Mouse (Mus musculus) MEL (cell line): ENCODE measurements at regions not wholly inside any gene's neighbourhood (a gene's known extent, or its start where the extent isn't known, plus 50 kb on each side); places are given as distances from the start of the nearest gene placed in this dataset.

Source experiments
- DNase-seq: peaks from one replicate; pipeline ENCODE4 v3.0.0; 2011; ENCODE audit warnings: low read depth, low spot score
- H3K27ac ChIP-seq: 2 replicates; pipeline ENCODE4 v1.5.1; 2012; ENCODE audit warnings: low read depth, mild to moderate bottlenecking, control low read depth, low read length, moderate library complexity; ENCODE audit not compliant: control insufficient read depth
- H3K27me3 ChIP-seq, 2 experiments: fragments of 150-350 bp in 1 of 2; sonication (generic) in 1 of 2; 2 replicates each; pipeline ENCODE4 v1.6.1; 2012; ENCODE audit warnings: low read length in 2 of 2, mild to moderate bottlenecking in 2 of 2, improper control_type of control experiment in 1 of 2, moderate library complexity in 1 of 2; ENCODE audit not compliant: insufficient read depth in 2 of 2, control insufficient read depth in 1 of 2
- H3K36me3 ChIP-seq, 2 experiments: 2 replicates each; pipeline ENCODE4 v1.6.1; 2012 to 2014; ENCODE audit warnings: low read length in 2 of 2, improper control_type of control experiment in 1 of 2, inconsistent platforms in 1 of 2, mild to moderate bottlenecking in 1 of 2; ENCODE audit not compliant: insufficient read depth in 2 of 2, control insufficient read depth in 1 of 2
- H3K4me1 ChIP-seq, 2 experiments: fragments of 150-350 bp in 1 of 2; sonication (generic) in 1 of 2; 2 replicates each; pipeline ENCODE4 v1.6.1; 2012; ENCODE audit warnings: low read length in 2 of 2, improper control_type of control experiment in 1 of 2, mild to moderate bottlenecking in 1 of 2; ENCODE audit not compliant: insufficient read depth in 2 of 2, control insufficient read depth in 1 of 2
- H3K4me3 ChIP-seq, 2 experiments: fragments of 150-350 bp in 1 of 2; sonication (generic) in 1 of 2; 2 replicates each; pipeline ENCODE4 v1.5.1; 2012; ENCODE audit warnings: low read depth in 2 of 2, low read length in 2 of 2, mild to moderate bottlenecking in 2 of 2, moderate library complexity in 2 of 2, control low read depth in 1 of 2, improper control_type of control experiment in 1 of 2; ENCODE audit not compliant: control insufficient read depth in 1 of 2, insufficient read depth in 1 of 2
- H3K79me2 ChIP-seq: 2 replicates; pipeline ENCODE4 v1.6.1; 2012; ENCODE audit warnings: mild to moderate bottlenecking, low read length, moderate library complexity; ENCODE audit not compliant: control insufficient read depth, poor library complexity, insufficient read depth
- H3K9ac ChIP-seq: 2 replicates; pipeline ENCODE4 v1.6.1; 2012; ENCODE audit warnings: low read depth, mild to moderate bottlenecking, control low read depth, low read length, moderate library complexity; ENCODE audit not compliant: control insufficient read depth, poor library complexity, severe bottlenecking
- H3K9me3 ChIP-seq: fragments of 150-350 bp; sonication (generic); replicated peaks from 2 replicates; pipeline ENCODE4 v1.6.1; 2012; ENCODE audit warnings: mild to moderate bottlenecking, low read length, improper control_type of control experiment, moderate library complexity; ENCODE audit not compliant: insufficient read depth
- CTCF ChIP-seq, 3 experiments: IDR thresholded peaks in 2 of 3; conservative IDR thresholded peaks in 1 of 3; 2 replicates each; pipeline ENCODE4 v1.5.1; 2011 to 2012; ENCODE audit warnings: low read length in 3 of 3, low read depth in 2 of 3, mild to moderate bottlenecking in 2 of 3, improper control_type of control experiment in 1 of 3, inconsistent platforms in 1 of 3, mixed read lengths in 1 of 3, moderate library complexity in 1 of 3; ENCODE audit not compliant: control insufficient read depth in 1 of 3, insufficient read depth in 1 of 3, poor library complexity in 1 of 3, severe bottlenecking in 1 of 3
- E2F4 ChIP-seq: IDR thresholded peaks from 2 replicates; pipeline ENCODE4 v1.6.1; 2011; ENCODE audit warnings: low read depth, low read length, improper control_type of control experiment, borderline replicate concordance
- EP300 ChIP-seq, 2 experiments: IDR thresholded peaks; 2 replicates each; pipeline ENCODE4 v1.6.1; 2011; ENCODE audit warnings: improper control_type of control experiment in 2 of 2, low read length in 2 of 2, low read depth in 1 of 2, mild to moderate bottlenecking in 1 of 2
- ETS1 ChIP-seq: IDR thresholded peaks from 2 replicates; pipeline ENCODE4 v1.6.1; 2012; ENCODE audit warnings: low read depth, mild to moderate bottlenecking, inconsistent platforms, low read length, improper control_type of control experiment, moderate library complexity
- GABPA ChIP-seq: IDR thresholded peaks from 2 replicates; pipeline ENCODE4 v1.6.1; 2012; ENCODE audit warnings: low read depth, mild to moderate bottlenecking, inconsistent platforms, low read length, improper control_type of control experiment, moderate library complexity
- GATA1 ChIP-seq: IDR thresholded peaks from 2 replicates; pipeline ENCODE4 v1.6.1; 2011; ENCODE audit warnings: low read depth, low read length, improper control_type of control experiment
- MAFK ChIP-seq: IDR thresholded peaks from 2 replicates; pipeline ENCODE4 v1.6.1; 2011; ENCODE audit warnings: low read depth, mild to moderate bottlenecking, low read length, improper control_type of control experiment, borderline replicate concordance
- MAX ChIP-seq: IDR thresholded peaks from 2 replicates; pipeline ENCODE4 v1.6.1; 2011; ENCODE audit warnings: low read length, improper control_type of control experiment
- MAZ ChIP-seq: IDR thresholded peaks from 2 replicates; pipeline ENCODE4 v1.6.1; 2012; ENCODE audit warnings: low read depth, mild to moderate bottlenecking, inconsistent platforms, low read length, improper control_type of control experiment
- MYB ChIP-seq: IDR thresholded peaks from 2 replicates; pipeline ENCODE4 v1.6.1; 2011; ENCODE audit warnings: mild to moderate bottlenecking, low read depth, low read length, improper control_type of control experiment
- NRF1 ChIP-seq: IDR thresholded peaks from 2 replicates; pipeline ENCODE4 v1.6.1; 2014; ENCODE audit warnings: low read depth, mild to moderate bottlenecking, inconsistent platforms, low read length, improper control_type of control experiment, moderate library complexity; ENCODE audit not compliant: poor library complexity, insufficient read depth, severe bottlenecking
- POLR2A ChIP-seq, 2 experiments: IDR thresholded peaks; 2 replicates each; pipeline ENCODE4 v1.6.1; 2011 to 2012; ENCODE audit warnings: low read length in 2 of 2, mild to moderate bottlenecking in 2 of 2, control low read depth in 1 of 2, improper control_type of control experiment in 1 of 2, low read depth in 1 of 2, moderate library complexity in 1 of 2; ENCODE audit not compliant: control insufficient read depth in 1 of 2, insufficient read depth in 1 of 2, poor library complexity in 1 of 2
- POLR2AphosphoS5 ChIP-seq: IDR thresholded peaks from 2 replicates; pipeline ENCODE4 v1.6.1; 2012; ENCODE audit warnings: low read depth, borderline replicate concordance, mild to moderate bottlenecking, inconsistent platforms, low read length, moderate library complexity, mixed read lengths
- RAD21 ChIP-seq: IDR thresholded peaks from 2 replicates; pipeline ENCODE4 v1.6.1; 2011; ENCODE audit warnings: mild to moderate bottlenecking, low read depth, low read length, improper control_type of control experiment
- RCOR1 ChIP-seq: IDR thresholded peaks from 2 replicates; pipeline ENCODE4 v1.6.1; 2012; ENCODE audit warnings: low read depth, mild to moderate bottlenecking, inconsistent platforms, low read length, improper control_type of control experiment
- SIN3A ChIP-seq: IDR thresholded peaks from 2 replicates; pipeline ENCODE4 v1.6.1; 2012; ENCODE audit warnings: low read length, improper control_type of control experiment, inconsistent platforms
- TAL1 ChIP-seq: IDR thresholded peaks from 2 replicates; pipeline ENCODE4 v1.6.1; 2012; ENCODE audit warnings: mild to moderate bottlenecking, inconsistent platforms, low read length, moderate library complexity, mixed read lengths
- TBP ChIP-seq: IDR thresholded peaks from 2 replicates; pipeline ENCODE4 v1.8.0; 2011; ENCODE audit warnings: low read depth, low read length, improper control_type of control experiment
- USF1 ChIP-seq: IDR thresholded peaks from 2 replicates; pipeline ENCODE4 v1.6.1; 2014; ENCODE audit warnings: low read depth, mild to moderate bottlenecking, inconsistent platforms, low read length, improper control_type of control experiment, moderate library complexity
- ZC3H11A ChIP-seq: IDR thresholded peaks from 2 replicates; pipeline ENCODE4 v1.6.1; 2012; ENCODE audit warnings: low read depth, mild to moderate bottlenecking, inconsistent platforms, low read length, improper control_type of control experiment
- ZKSCAN1 ChIP-seq: IDR thresholded peaks from 2 replicates; pipeline ENCODE4 v1.6.1; 2012; ENCODE audit warnings: low read depth, mild to moderate bottlenecking, inconsistent platforms, low read length, improper control_type of control experiment, moderate library complexity
- ZMIZ1 ChIP-seq: IDR thresholded peaks from 2 replicates; pipeline ENCODE4 v1.6.1; 2012; ENCODE audit warnings: low read depth, mild to moderate bottlenecking, inconsistent platforms, low read length, improper control_type of control experiment, moderate library complexity
- ZNF384 ChIP-seq: IDR thresholded peaks from 2 replicates; pipeline ENCODE4 v1.6.1; 2012; ENCODE audit warnings: low read depth, mild to moderate bottlenecking, inconsistent platforms, low read length, improper control_type of control experiment

GRCm38 (mm10) chr17:45243103-45243502, 190.4 kb downstream of the Cdc5l start (continued):
- TF ChIP-seq ETS1 = no peak

- Histone ChIP-seq H3K79me2 (no peaks in the 10 kb centered on the region), H3K4me1 (no peaks in the 10 kb centered on the region), H3K9me3 (no peaks in the 10 kb centered on the region), H3K27ac (no peak overlapping the region), H3K9ac (no peak overlapping the region), H3K36me3 (no peaks in the 10 kb centered on the region), H3K27me3 (no peaks in the 10 kb centered on the region), H3K4me3 (no peak overlapping the region)
- TF ChIP-seq E2F4 (no peak), POLR2AphosphoS5 (no peak), RCOR1 (no peak), MAFK (no peak), USF1 (no peak), POLR2A (IDR thresholded peaks at IDR 0.05; ENCODE audit: control insufficient read depth in 1 of 2, insufficient read depth in 1 of 2, low read depth in 1 of 2, low read length in 2 of 2, poor library complexity in 1 of 2) (no peak), TAL1 (no peak), ETS1 (no peak), MAX (no peak), CTCF (IDR thresholded peaks at IDR 0.05 in 2 of 3, conservative IDR thresholded peaks at IDR 0.05 in 1 of 3; ENCODE audit: control insufficient read depth in 1 of 3, insufficient read depth in 1 of 3, low read depth in 2 of 3, low read length in 3 of 3, poor library complexity in 1 of 3, severe bottlenecking in 1 of 3) (no peak), MAZ (no peak), MYB (no peak), ZC3H11A (no peak), ZMIZ1 (no peak), NRF1 (no peak), ZNF384 (no peak), RAD21 (no peak)
- DNase-seq = no peak
Observed at GRCm38 (mm10) chr17:45242076-45242475, 191.5 kb downstream of the Cdc5l start.

GRCm38 (mm10) chr17:45240963-45241543, 192.5 kb downstream of the Cdc5l start:
- no peak for DNase-seq
- H3K4me1 ChIP-seq = no peaks in the 10 kb centered on the region
- no peaks in the 10 kb centered on the region for H3K9me3 ChIP-seq

More at GRCm38 (mm10) chr17:45240963-45241543, 192.5 kb downstream of the Cdc5l start:
- Histone ChIP-seq H3K4me3 (no peak overlapping the region), H3K79me2 (no peaks in the 10 kb centered on the region), H3K9ac (no peak overlapping the region), H3K27ac (no peak overlapping the region), H3K36me3 (no peaks in the 10 kb centered on the region)
- TF ChIP-seq EP300 (IDR thresholded peaks at IDR 0.05; ENCODE audit: low read depth in 1 of 2, low read length in 2 of 2) (no peak), ZC3H11A (no peak), MAFK (no peak), TBP (no peak), GATA1 (no peak), GABPA (no peak), ZKSCAN1 (no peak), SIN3A (no peak)
- TF ChIP-seq, all 39 proteins: peak for 0
- no peaks in the 10 kb centered on the region for H3K27me3 ChIP-seq
